Mouse (Mus musculus) testis, postnatal 14 days (tissue): ENCODE results near the gene Gm10447.
A peak's percentile ranks its signal among the peaks of the same experiment; 100 is the strongest.

ENCODE experiments used
- DNase-seq: peaks from one replicate; pipeline ENCODE4 v3.0.0; 2021; ENCODE audit warnings: low spot score

Gm10447 gene

GRCm38 (mm10) chr11:53478383-53479170, 21.7 kb upstream of the Gm10447 start:
- no peak for DNase-seq

GRCm38 (mm10) chr11:53477833-53478232, 20.9 kb upstream of the Gm10447 start:
- DNase-seq, result no peak

GRCm38 (mm10) chr11:53475620-53476019, 18.7 kb upstream of the Gm10447 start:
- no peak for DNase-seq

GRCm38 (mm10) chr11:53472709-53473108, 15.8 kb upstream of the Gm10447 start:
- no peak for DNase-seq

GRCm38 (mm10) chr11:53469968-53470695, 13.2 kb upstream of the Gm10447 start, which contains the start of gene Gm9837:
Gene Gm9837 (minus strand): TSS chr11:53470479.
- peak; percentile 82 for DNase-seq

GRCm38 (mm10) chr11:53469294-53469967, 12.5 kb upstream of the Gm10447 start:
- DNase-seq, result no peak

GRCm38 (mm10) chr11:53466231-53466971, 9.5 kb upstream of the Gm10447 start:
- peak; percentile 68 for DNase-seq

- DNase-seq, result no peak
Measured at GRCm38 (mm10) chr11:53463551-53464424, 6.9 kb upstream of the Gm10447 start.

GRCm38 (mm10) chr11:53461727-53462126, 4.8 kb upstream of the Gm10447 start:
- DNase-seq, result no peak

- DNase-seq, result no peak
Measured at GRCm38 (mm10) chr11:53460192-53460591, 3.3 kb upstream of the Gm10447 start.

- no peak for DNase-seq
Measured at GRCm38 (mm10) chr11:53458996-53459395, 2.1 kb upstream of the Gm10447 start.

- DNase-seq, result no peak
Measured at GRCm38 (mm10) chr11:53457372-53457954, 553 bp upstream of the Gm10447 start.

GRCm38 (mm10) chr11:53453031-53453430, 3.9 kb downstream of the Gm10447 start:
- DNase-seq, result no peak

- no peak for DNase-seq
Measured at GRCm38 (mm10) chr11:53452396-53452795, 4.5 kb downstream of the Gm10447 start.

- DNase-seq, result no peak
Measured at GRCm38 (mm10) chr11:53451361-53451760, 5.5 kb downstream of the Gm10447 start.

GRCm38 (mm10) chr11:53450070-53450705, 6.7 kb downstream of the Gm10447 start:
- DNase-seq, result no peak

GRCm38 (mm10) chr11:53448529-53448928, 8.4 kb downstream of the Gm10447 start:
- DNase-seq, result no peak

- no peak for DNase-seq
Measured at GRCm38 (mm10) chr11:53447996-53448395, 8.9 kb downstream of the Gm10447 start.

GRCm38 (mm10) chr11:53446183-53446582, 10.7 kb downstream of the Gm10447 start:
- no peak for DNase-seq

GRCm38 (mm10) chr11:53445562-53445961, 11.3 kb downstream of the Gm10447 start:
- no peak for DNase-seq
